Mouse (Mus musculus): Measurements from ENCODE around the gene Myo1b. TPM values are rescaled to one million over a fixed set of nuclear protein-coding genes. Genes with fewer than 3 reads are reported as not detected.
"Not testable (repeated sequence)": the region's sequence is repeated elsewhere in the genome, so short reads cannot be mapped to it uniquely, and the experiment has no call there.

The Myo1b gene
- total and polyA plus RNA-seq, 3 experiments, result 5.5 to 30.1 (median 29.6) TPM

- Histone ChIP-seq H3K9ac (ENCODE audit: low read depth, low read length) (no peak overlapping the region), H3K4me3 (no peak overlapping the region), H3K4me1 (ENCODE audit: control insufficient read depth, insufficient read depth, low read length) (no peaks in the 10 kb centered on the region; the same call in none of the 2 replicates), H3K36me3 (ENCODE audit: control insufficient read depth, insufficient read depth, low read length) (no peaks in the 10 kb centered on the region; the same call in 1 of the 2 replicates), H3K27ac (no peak overlapping the region), H3K27me3 (ENCODE audit: control insufficient read depth, insufficient read depth, low read length) (no peaks in the 10 kb centered on the region), H3K79me2 (replicated peaks; ENCODE audit: control insufficient read depth, insufficient read depth, low read length) (peaks cover 1% of the 10 kb centered on the region; the same call in 1 of the 2 replicates)
- DNase-seq, result no peak
- 67% methylated on average over 7 of the region's 7 CpGs for WGBS
- TF ChIP-seq CTCF (IDR thresholded peaks at IDR 0.05) (no peak), POLR2A (IDR thresholded peaks at IDR 0.05; ENCODE audit: insufficient read depth, low read depth, low read length) (no peak), EP300 (IDR thresholded peaks at IDR 0.05; ENCODE audit: insufficient read depth, low read depth, low read length) (no peak)
- intact Hi-C loops (cut with DNase I), result loop anchor here (2.0 kb wide), 1 partner anchor 20 kb away; no protein-coding TSS in a partner anchor
Observed at GRCm38 (mm10) chr1:51872493-51873261, 43.2 kb downstream of the Myo1b start.

GRCm38 (mm10) chr1:51871234-51871633, 44.6 kb downstream of the Myo1b start:
- H3K4me1 ChIP-seq (ENCODE audit: control insufficient read depth, insufficient read depth, low read length); H3K27me3 ChIP-seq (ENCODE audit: control insufficient read depth, insufficient read depth, low read length); DNase-seq; H3K9ac ChIP-seq (ENCODE audit: low read depth, low read length); intact Hi-C loops (cut with DNase I); H3K27ac ChIP-seq; H3K36me3 ChIP-seq (ENCODE audit: control insufficient read depth, insufficient read depth, low read length); H3K79me2 ChIP-seq (replicated peaks; ENCODE audit: control insufficient read depth, insufficient read depth, low read length); H3K4me3 ChIP-seq: not testable (repeated sequence)
- 33% methylated on average over 2 of the region's 2 CpGs for WGBS

GRCm38 (mm10) chr1:51862828-51863421, 52.9 kb downstream of the Myo1b start:
- no peak for DNase-seq
- Histone ChIP-seq H3K4me3 (no peak overlapping the region), H3K27ac (peak overlapping the region; percentile 31; the same call in 1 of the 2 replicates), H3K27me3 (ENCODE audit: control insufficient read depth, insufficient read depth, low read length) (0 out of 2 replicates have a peak, but pooled peaks cover 1% of the 10 kb centered on the region), H3K79me2 (replicated peaks; ENCODE audit: control insufficient read depth, insufficient read depth, low read length) (peaks cover 2% of the 10 kb centered on the region; the same call in 1 of the 2 replicates), H3K36me3 (ENCODE audit: control insufficient read depth, insufficient read depth, low read length) (no peaks in the 10 kb centered on the region; the same call in 1 of the 2 replicates), H3K4me1 (ENCODE audit: control insufficient read depth, insufficient read depth, low read length) (peaks cover 3% of the 10 kb centered on the region; the same call in 1 of the 2 replicates), H3K9ac (ENCODE audit: low read depth, low read length) (no peak overlapping the region)
- WGBS, result 75% methylated on average over 8 of the region's 8 CpGs
- intact Hi-C loops (cut with DNase I), result no loop called here
- TF ChIP-seq EP300 (IDR thresholded peaks at IDR 0.05; ENCODE audit: insufficient read depth, low read depth, low read length) (no peak), CTCF (IDR thresholded peaks at IDR 0.05) (no peak), POLR2A (IDR thresholded peaks at IDR 0.05; ENCODE audit: insufficient read depth, low read depth, low read length) (no peak)

DNA sequence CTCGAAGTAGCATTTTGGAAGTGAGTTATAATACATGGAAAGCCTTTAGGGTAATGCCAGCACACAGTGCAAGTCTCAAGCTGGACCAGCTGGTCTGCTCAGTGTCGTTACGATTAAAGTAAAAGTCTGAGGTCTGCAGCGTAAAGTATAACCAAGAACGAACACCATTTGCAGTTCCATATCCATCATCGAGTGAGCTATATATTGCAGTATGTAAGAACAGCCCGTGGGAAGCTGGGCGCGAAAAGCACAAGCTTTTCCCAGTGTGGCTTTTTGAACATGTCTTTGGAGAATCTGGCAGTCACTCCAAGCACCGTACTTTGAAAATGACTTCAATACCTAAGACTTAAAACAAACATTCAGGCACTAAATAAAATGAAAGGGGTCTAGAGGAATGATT, 55.0 kb downstream of the Myo1b start:
- H3K27me3 ChIP-seq (ENCODE audit: control insufficient read depth, insufficient read depth, low read length), result 0 out of 2 replicates have a peak, but pooled peaks cover 1% of the 10 kb centered on the region
- H3K27ac ChIP-seq, result no peak overlapping the region
- DNase-seq, result no peak
- TF ChIP-seq EP300 (IDR thresholded peaks at IDR 0.05; ENCODE audit: insufficient read depth, low read depth, low read length) (no peak), CTCF (IDR thresholded peaks at IDR 0.05) (no peak), POLR2A (IDR thresholded peaks at IDR 0.05; ENCODE audit: insufficient read depth, low read depth, low read length) (no peak)
- no peak overlapping the region for H3K9ac ChIP-seq (ENCODE audit: low read depth, low read length)
- no peaks in the 10 kb centered on the region; the same call in 1 of the 2 replicates for H3K36me3 ChIP-seq (ENCODE audit: control insufficient read depth, insufficient read depth, low read length)
- intact Hi-C loops (cut with DNase I), result no loop called here
- no peak overlapping the region for H3K4me3 ChIP-seq
- WGBS, result 91% methylated on average over 10 of the region's 10 CpGs
- H3K4me1 ChIP-seq (ENCODE audit: control insufficient read depth, insufficient read depth, low read length), result peaks cover 2% of the 10 kb centered on the region; the same call in 1 of the 2 replicates
- peaks cover 2% of the 10 kb centered on the region; the same call in 1 of the 2 replicates for H3K79me2 ChIP-seq (replicated peaks; ENCODE audit: control insufficient read depth, insufficient read depth, low read length)

DNA sequence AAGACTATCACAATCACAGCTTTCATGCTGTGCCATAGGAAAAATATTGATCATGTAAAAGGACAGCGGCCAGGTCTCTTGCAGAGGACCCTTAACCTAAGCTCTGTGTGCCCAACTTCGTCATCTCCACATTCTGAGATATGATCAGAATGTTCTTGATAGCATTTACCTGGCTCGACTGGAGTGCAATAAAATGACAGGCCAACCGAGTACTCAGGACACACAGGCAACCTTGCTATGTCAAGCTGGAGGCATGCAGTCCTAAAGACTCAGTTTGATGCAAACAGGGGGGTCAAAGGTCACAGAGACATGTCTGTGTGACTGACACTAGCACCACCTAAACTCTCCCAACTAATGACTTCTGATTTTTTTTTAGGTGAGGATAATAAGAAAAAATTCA, 58.9 kb downstream of the Myo1b start:
- Histone ChIP-seq H3K27ac (no peak overlapping the region), H3K4me1 (ENCODE audit: control insufficient read depth, insufficient read depth, low read length) (no peaks in the 10 kb centered on the region), H3K27me3 (ENCODE audit: control insufficient read depth, insufficient read depth, low read length) (no peaks in the 10 kb centered on the region), H3K4me3 (no peak overlapping the region), H3K36me3 (ENCODE audit: control insufficient read depth, insufficient read depth, low read length) (no peaks in the 10 kb centered on the region; the same call in 1 of the 2 replicates), H3K79me2 (replicated peaks; ENCODE audit: control insufficient read depth, insufficient read depth, low read length) (no peaks in the 10 kb centered on the region), H3K9ac (ENCODE audit: low read depth, low read length) (no peak overlapping the region)
- TF ChIP-seq POLR2A (IDR thresholded peaks at IDR 0.05; ENCODE audit: insufficient read depth, low read depth, low read length), result no peak
- TF ChIP-seq EP300 (IDR thresholded peaks at IDR 0.05; ENCODE audit: insufficient read depth, low read depth, low read length), result no peak
- TF ChIP-seq CTCF (IDR thresholded peaks at IDR 0.05), result no peak
- no peak for DNase-seq
- 85% methylated on average over 4 of the region's 4 CpGs for WGBS
- intact Hi-C loops (cut with DNase I), result no loop called here
